Mouse (Mus musculus) kidney, postnatal 10 days (tissue): Measurements from ENCODE around the gene Smyd1.
"Not testable (repeated sequence)": the region's sequence is repeated elsewhere in the genome, so short reads cannot be mapped to it uniquely, and the experiment has no call there.

Experiments
- DNase-seq: peaks from one replicate; pipeline ENCODE4 v3.0.0; 2021; ENCODE audit warnings: mixed read lengths

Smyd1 gene

DNA sequence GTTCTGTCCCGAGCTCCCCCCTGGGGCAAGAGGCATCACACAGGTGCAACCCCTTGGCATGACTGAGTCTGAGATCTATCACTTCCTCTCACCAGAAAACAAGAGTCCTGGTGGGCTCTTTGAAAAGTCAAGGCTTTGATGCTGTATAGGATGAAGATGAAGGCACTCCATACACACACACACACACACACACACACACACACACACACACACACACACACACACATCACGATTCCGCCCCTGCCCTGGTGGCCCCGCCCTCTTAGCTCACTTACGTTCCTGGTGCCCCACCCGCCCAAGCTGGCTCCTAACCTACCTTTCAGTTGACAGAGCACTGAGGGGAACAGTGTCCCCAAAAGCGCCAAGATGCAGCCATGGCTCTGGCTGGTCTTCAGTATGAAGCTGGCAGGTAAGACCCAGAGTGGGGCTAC, 473 bp upstream of the Smyd1 start, which contains the start of gene Cd8b1:
Gene Cd8b1 (plus strand): TSS at position 298 of the 431 bp plus-strand sequence.
- DNase-seq, result no peak

DNA sequence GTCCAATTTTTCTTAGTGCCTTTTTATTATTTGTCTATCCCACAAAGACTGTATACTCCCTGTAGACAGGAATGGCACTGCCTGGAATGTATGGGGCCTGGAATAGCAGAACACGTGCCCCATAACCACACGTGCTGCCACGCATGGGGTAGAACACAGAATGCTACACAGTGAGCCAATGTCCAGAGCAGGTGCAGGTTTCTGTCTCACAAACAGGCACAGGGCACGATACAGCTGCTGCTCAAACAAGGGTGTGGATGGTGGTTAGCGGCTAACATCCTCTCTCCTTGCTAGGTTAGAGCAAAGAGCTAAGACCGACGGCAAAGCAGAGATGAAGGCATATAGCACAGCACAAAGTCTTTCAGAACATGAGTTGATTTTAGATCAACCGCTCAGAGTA, 14.5 kb downstream of the Smyd1 start:
- no peak for DNase-seq

DNA sequence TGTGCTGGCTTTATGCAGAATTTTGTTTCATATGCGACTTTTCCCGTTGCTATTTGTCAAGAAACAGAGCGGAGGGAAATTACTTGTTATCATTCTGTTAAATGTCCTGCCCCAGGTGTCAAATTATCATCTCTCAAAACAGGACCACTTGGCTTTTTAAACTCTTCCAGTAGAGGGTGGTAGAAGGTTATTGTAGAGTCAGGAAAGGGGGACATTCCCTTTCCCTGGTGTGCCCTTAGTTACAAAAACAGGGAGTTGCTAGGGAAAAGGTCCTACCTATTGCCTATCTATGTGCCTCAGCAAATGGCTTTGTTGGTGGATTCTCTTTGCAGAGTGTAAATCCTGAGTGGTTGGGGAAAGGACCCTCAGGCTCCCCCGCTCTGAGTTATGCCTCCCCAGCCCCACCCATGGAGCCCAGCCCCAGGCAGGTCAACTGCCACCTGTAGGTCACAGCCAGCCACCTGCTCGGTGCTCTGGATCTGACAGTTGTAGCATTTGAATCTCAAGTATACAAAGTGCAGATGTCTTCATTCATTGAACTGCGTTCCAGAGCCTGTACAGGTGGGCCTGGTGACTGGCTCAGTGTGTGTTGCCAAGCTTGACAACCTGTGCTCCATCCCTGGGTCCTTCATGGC, 19.8 kb downstream of the Smyd1 start:
- DNase-seq, result no peak

DNA sequence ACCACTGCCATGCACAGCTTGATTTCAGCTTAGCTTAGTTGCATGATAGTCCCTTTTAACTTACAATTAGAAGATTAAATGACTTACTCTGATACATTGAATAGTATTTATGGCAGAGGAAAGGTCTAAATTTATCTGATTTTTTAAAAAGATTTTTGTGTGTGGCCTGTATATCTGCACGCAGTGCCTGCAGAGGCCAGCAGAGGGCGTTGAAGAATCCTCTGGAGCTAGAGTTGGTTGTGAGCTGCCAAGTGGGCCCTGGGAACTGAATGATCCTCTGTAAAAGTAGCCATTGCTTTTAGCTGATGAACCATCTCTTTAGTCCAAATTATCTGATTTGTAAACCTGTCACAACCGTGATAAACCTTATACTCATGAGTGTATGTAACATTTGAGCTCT, 23.3 kb downstream of the Smyd1 start:
- DNase-seq, result peak; percentile 25

DNA sequence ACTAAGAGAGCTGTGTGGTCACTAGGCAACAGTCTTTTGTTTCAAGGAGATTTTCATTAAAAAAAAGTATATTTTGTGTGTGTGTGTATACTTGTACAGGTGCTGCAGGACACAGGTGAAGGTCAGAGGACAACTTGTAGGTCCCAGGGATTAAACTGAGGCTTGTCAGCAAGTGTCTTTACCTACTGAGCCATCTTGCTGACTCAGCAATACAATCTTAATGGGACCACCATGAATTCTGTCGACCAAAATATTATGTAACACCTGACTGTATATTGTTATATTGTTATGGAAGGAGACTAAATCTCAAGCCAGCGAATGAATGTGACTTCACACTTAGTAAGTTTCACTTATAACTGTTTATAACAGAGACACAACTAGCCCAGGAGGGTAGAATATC, 24.0 kb downstream of the Smyd1 start:
- no peak for DNase-seq

- DNase-seq, result no peak
Observed at GRCm38 (mm10) chr6:71295303-71295702, 26.7 kb downstream of the Smyd1 start.

- no peak for DNase-seq
Observed at GRCm38 (mm10) chr6:71293509-71293908, 28.5 kb downstream of the Smyd1 start.

DNA sequence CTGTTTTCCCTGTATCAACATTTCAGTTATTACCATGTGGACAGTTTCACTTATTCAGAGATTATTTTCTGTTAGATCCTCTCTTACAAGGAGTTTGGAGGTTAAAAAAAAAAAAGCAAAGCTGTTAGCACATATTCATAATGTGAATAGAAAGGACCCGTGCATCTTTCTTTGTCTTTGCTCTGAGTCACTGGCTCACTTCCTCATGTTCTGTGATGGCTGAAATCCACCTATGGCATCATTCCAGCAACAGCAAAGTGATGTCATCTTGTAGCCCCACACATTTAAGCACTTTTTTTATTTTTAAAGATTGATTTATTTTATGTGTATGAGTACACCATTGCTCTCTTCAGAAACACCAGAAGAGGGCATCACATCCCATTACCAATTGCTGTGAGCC, 42.6 kb downstream of the Smyd1 start:
- no peak for DNase-seq

GRCm38 (mm10) chr6:71274621-71275020, 47.4 kb downstream of the Smyd1 start:
- no peak for DNase-seq

- no peak for DNase-seq
Observed at GRCm38 (mm10) chr6:71273715-71274114, 48.3 kb downstream of the Smyd1 start.

GRCm38 (mm10) chr6:71272316-71272741, 49.7 kb downstream of the Smyd1 start:
- DNase-seq, result no peak

GRCm38 (mm10) chr6:71271389-71272315, 50.4 kb downstream of the Smyd1 start, which contains the start of gene Krcc1:
Krcc1 (plus strand) TSS chr6:71271677.
- peak; percentile 98 for DNase-seq

- no peak for DNase-seq
Observed at GRCm38 (mm10) chr6:71271057-71271388, 51.0 kb downstream of the Smyd1 start.

GRCm38 (mm10) chr6:71270301-71271056, 51.6 kb downstream of the Smyd1 start:
- peak; percentile 63 for DNase-seq

- DNase-seq, result not testable (repeated sequence)
Observed at GRCm38 (mm10) chr6:71269686-71270050, 52.4 kb downstream of the Smyd1 start.

- peak; percentile 26 for DNase-seq
Observed at GRCm38 (mm10) chr6:71268929-71269685, 52.9 kb downstream of the Smyd1 start.

DNA sequence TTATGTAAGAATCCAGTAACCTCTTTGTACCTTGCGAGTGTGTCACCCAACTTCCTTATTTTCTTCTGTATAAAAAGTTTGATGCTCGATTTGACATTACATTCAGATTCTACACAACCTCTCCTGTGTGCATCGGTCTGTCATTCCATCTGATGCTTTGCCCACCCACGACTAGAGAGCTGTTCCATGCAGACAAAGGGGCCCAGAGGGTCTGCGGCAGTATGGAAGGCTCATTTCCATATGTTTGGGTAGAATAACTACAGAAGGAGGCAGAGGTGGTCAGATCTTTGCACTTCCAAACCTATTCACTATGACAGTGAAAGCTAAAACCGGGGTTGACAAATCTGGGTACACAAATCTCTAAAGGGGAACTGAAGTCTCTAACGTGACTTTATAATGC, 54.4 kb downstream of the Smyd1 start:
- not testable (repeated sequence) for DNase-seq

GRCm38 (mm10) chr6:71262142-71262833, 59.7 kb downstream of the Smyd1 start:
- DNase-seq, result no peak

GRCm38 (mm10) chr6:71261060-71261459, 61.0 kb downstream of the Smyd1 start:
- DNase-seq, result no peak

- no peak for DNase-seq
Observed at GRCm38 (mm10) chr6:71260051-71260640, 61.9 kb downstream of the Smyd1 start.

DNA sequence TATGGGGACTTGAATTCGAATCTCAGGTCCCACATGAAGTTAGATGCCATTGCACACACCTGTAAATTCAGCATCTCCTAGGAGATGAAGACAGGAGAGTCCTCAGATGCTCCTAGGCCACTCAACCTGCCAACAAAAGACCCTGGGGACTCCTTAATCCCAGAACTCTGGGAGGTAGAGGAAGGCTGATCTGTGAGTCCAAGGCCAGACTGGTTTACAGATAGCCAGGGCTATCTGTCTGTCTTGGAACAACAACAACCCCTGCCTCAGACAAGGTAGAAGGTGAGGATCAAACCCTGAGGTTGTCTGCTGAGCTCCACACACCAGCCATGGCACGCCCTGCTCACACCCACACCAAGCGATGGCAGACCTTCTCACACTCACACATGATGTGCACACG, 62.9 kb downstream of the Smyd1 start:
- DNase-seq, result no peak

- DNase-seq, result no peak
Observed at GRCm38 (mm10) chr6:71258562-71258961, 63.5 kb downstream of the Smyd1 start.
